Mouse (Mus musculus): ENCODE measurements at regions not wholly inside any gene's neighbourhood (a gene's known extent, or its start where the extent isn't known, plus 50 kb on each side); places are given as distances from the start of the nearest gene placed in this dataset.

GRCm38 (mm10) chr11:18408071-18408752, 454.5 kb upstream of the Etaa1 start:
- no peak for DNase-seq

GRCm38 (mm10) chr11:18399561-18399960, 445.9 kb upstream of the Etaa1 start:
- DNase-seq, result no peak

- no peak for DNase-seq
These were observed 442.7 kb upstream of the Etaa1 start for GRCm38 (mm10) chr11:18396397-18396796.

GRCm38 (mm10) chr11:18395631-18396030, 442.0 kb upstream of the Etaa1 start:
- DNase-seq, result no peak

- DNase-seq, result no peak
These were observed 419.2 kb upstream of the Etaa1 start for GRCm38 (mm10) chr11:18372813-18373332.

- no peak for DNase-seq
These were observed 417.6 kb upstream of the Etaa1 start for GRCm38 (mm10) chr11:18371304-18371703.

- DNase-seq, result no peak
These were observed 417.2 kb upstream of the Etaa1 start for GRCm38 (mm10) chr11:18370861-18371260.

GRCm38 (mm10) chr11:18354866-18355265, 401.2 kb upstream of the Etaa1 start:
- DNase-seq, result peak; percentile 21

GRCm38 (mm10) chr11:18354156-18354555, 400.5 kb upstream of the Etaa1 start:
- DNase-seq, result no peak

- no peak for DNase-seq
These were observed 394.2 kb upstream of the Etaa1 start for GRCm38 (mm10) chr11:18347841-18348240.

- no peak for DNase-seq
These were observed 360.0 kb upstream of the Etaa1 start for GRCm38 (mm10) chr11:18313510-18314301.

GRCm38 (mm10) chr11:18296194-18297125, 342.8 kb upstream of the Etaa1 start:
- DNase-seq, result no peak

GRCm38 (mm10) chr11:18278585-18279136, 325.0 kb upstream of the Etaa1 start:
- DNase-seq, result no peak

- no peak for DNase-seq
These were observed 318.7 kb upstream of the Etaa1 start for GRCm38 (mm10) chr11:18272392-18272791.

GRCm38 (mm10) chr11:18266161-18266560, 312.5 kb upstream of the Etaa1 start:
- DNase-seq, result no peak

- no peak for DNase-seq
These were observed 309.2 kb upstream of the Etaa1 start for GRCm38 (mm10) chr11:18262901-18263300.

GRCm38 (mm10) chr11:18249236-18249635, 295.6 kb upstream of the Etaa1 start:
- no peak for DNase-seq

- DNase-seq, result no peak
These were observed 263.1 kb upstream of the Etaa1 start for GRCm38 (mm10) chr11:18216762-18217161.

- DNase-seq, result no peak
These were observed 219.4 kb upstream of the Etaa1 start for GRCm38 (mm10) chr11:18173028-18173427.

GRCm38 (mm10) chr11:18171207-18171776, 217.6 kb upstream of the Etaa1 start:
- no peak for DNase-seq

GRCm38 (mm10) chr11:18165609-18166347, 212.1 kb upstream of the Etaa1 start:
- DNase-seq, result no peak
